Mouse (Mus musculus): ENCODE results near the gene Myo6. TPM values are rescaled to one million over a fixed set of nuclear protein-coding genes. Genes with fewer than 3 reads are reported as not detected.

Myo6 gene
- polyA plus RNA-seq, 1 experiment from 2014 or later: 16.2 TPM

DNA sequence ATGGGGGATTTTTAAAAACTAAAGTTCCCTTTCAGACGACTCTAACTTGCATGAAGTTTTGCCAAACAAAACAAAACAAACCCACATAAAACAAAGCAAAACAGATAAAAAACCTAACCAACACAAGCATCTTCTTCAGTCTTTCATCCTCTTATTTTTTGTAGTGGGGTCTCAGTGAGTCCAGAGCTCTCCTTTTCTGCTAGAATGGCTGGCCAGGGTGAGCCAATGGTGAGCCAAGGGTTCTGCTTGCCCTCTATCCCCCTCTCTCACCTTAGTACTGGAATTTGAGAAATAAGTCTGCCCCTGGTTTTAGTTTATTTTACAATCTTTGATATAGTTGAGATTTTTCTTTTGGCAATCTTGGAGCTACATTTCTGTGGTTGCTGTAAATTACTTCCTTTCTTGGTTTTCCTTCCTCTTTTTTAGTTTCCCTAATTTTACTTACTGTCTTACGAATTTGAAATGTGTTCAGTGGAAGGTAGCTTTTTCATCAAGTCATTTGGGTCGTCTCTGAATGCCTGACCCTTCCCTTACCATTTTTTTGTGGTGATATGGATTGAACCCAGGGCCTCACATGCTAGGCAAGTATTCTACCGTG lies 1.6 kb upstream of the Myo6 start:
- ATAC-seq (ENCODE audit: low FRiP score): no peak
- WGBS: 83% methylated on average over 4 of the region's 4 CpGs
- no peaks in the 10 kb centered on the region for H3K9me3 ChIP-seq (ENCODE audit: control insufficient read depth, low read length)
- no peak overlapping the region for H3K4me3 ChIP-seq (ENCODE audit: low read depth, low read length)
- H3K4me2 ChIP-seq (replicated peaks; ENCODE audit: low read depth, low read length): no peak overlapping the region
- no peaks in the 10 kb centered on the region for H3K4me1 ChIP-seq (replicated peaks; ENCODE audit: control insufficient read depth, insufficient read depth, low read length)
- H3K36me3 ChIP-seq (ENCODE audit: control insufficient read depth, insufficient read depth, low read length): no peaks in the 10 kb centered on the region
- no peak for DNase-seq (ENCODE audit: low spot score)
- no peak overlapping the region for H3K9ac ChIP-seq (ENCODE audit: low read depth, low read length)
- no peaks in the 10 kb centered on the region for H3K27me3 ChIP-seq (ENCODE audit: control insufficient read depth, insufficient read depth, low read length)
- H3K27ac ChIP-seq (ENCODE audit: low read depth, low read length): no peak overlapping the region

DNA sequence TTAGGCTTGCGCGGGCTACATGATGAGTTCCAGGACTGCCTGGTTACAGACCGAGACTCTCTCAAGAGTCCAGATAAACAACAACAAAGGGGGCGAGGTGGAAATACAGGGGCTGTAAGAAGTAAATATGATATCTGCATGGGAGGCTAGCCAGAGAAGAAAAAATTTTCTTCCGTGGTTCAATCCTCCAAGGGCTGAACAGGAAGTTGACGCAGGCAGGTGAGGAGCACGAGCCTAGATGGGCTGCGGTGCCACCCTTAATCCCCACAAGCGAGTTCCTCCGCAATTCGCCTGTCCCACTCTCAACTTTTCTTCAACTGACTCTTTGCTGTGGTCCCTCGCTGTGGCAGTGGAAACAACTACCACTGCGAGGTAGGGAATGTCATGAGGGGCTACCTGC lies 640 bp upstream of the Myo6 start:
- H3K4me2 ChIP-seq (replicated peaks; ENCODE audit: low read depth, low read length): peak overlapping the region; percentile 76
- no peaks in the 10 kb centered on the region for H3K4me1 ChIP-seq (replicated peaks; ENCODE audit: control insufficient read depth, insufficient read depth, low read length)
- no peak overlapping the region for H3K27ac ChIP-seq (ENCODE audit: low read depth, low read length)
- 4% methylated on average over 13 of the region's 13 CpGs for WGBS
- H3K27me3 ChIP-seq (ENCODE audit: control insufficient read depth, insufficient read depth, low read length): no peaks in the 10 kb centered on the region
- H3K9ac ChIP-seq (ENCODE audit: low read depth, low read length): 0 out of 2 replicates have a peak overlapping the region, but pooled peaks have one; percentile 11
- DNase-seq (ENCODE audit: low spot score) (no peak), ATAC-seq (ENCODE audit: low FRiP score) (no peak)
- no peaks in the 10 kb centered on the region for H3K36me3 ChIP-seq (ENCODE audit: control insufficient read depth, insufficient read depth, low read length)
- H3K9me3 ChIP-seq (ENCODE audit: control insufficient read depth, low read length): no peaks in the 10 kb centered on the region
- H3K4me3 ChIP-seq (ENCODE audit: low read depth, low read length): peak overlapping the region; percentile 66

DNA sequence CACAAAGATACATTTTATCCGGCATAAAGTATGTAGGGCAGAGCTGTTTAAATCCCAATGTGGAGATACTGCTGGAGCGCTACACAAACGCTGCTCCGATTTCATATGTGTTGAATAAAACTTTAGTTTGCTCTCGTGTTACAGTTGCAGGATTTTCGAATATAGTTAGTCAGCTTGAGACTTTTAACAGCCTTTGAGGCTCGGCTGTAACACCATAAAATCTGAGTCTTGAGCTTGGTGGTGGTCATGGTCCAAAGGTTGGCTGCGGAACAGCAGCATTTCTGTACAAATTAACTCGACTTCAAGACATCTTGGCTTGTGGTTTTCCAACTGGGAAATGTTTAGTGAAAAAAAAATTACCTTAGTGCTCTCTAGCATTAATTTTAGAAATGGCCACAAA lies 859 bp downstream of the Myo6 start:
- Histone ChIP-seq H3K9ac (ENCODE audit: low read depth, low read length) (no peak overlapping the region), H3K9me3 (ENCODE audit: control insufficient read depth, low read length) (no peaks in the 10 kb centered on the region), H3K36me3 (ENCODE audit: control insufficient read depth, insufficient read depth, low read length) (no peaks in the 10 kb centered on the region), H3K27ac (ENCODE audit: low read depth, low read length) (no peak overlapping the region), H3K4me2 (replicated peaks; ENCODE audit: low read depth, low read length) (peak overlapping the region; percentile 76; the same call in 1 of the 2 replicates), H3K4me1 (replicated peaks; ENCODE audit: control insufficient read depth, insufficient read depth, low read length) (no peaks in the 10 kb centered on the region), H3K4me3 (ENCODE audit: low read depth, low read length) (0 out of 2 replicates have a peak overlapping the region, but pooled peaks have one; percentile 12), H3K27me3 (ENCODE audit: control insufficient read depth, insufficient read depth, low read length) (no peaks in the 10 kb centered on the region)
- DNase-seq (ENCODE audit: low spot score) (no peak), ATAC-seq (ENCODE audit: low FRiP score) (no peak)
- 64% methylated on average over 9 of the region's 9 CpGs for WGBS

DNA sequence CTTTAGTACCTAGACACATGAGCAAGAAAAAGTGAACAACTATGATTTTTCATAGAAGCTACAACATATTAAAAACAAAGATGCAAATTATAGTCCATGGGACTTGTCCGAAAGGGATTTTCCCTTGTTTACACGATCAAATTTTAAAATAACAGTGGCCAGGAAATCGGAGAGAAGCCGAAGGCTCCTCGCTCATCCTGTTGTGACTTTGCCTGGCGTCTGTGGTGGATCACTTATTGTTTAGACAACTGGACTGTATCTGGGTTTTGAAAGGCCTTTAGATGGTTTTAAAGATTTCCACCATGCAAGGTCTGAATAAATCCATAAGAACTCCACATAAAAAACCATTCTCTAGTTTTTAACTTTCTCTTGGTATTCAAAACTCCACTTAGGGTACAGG lies 1.6 kb downstream of the Myo6 start:
- Histone ChIP-seq H3K36me3 (ENCODE audit: control insufficient read depth, insufficient read depth, low read length) (no peaks in the 10 kb centered on the region), H3K4me2 (replicated peaks; ENCODE audit: low read depth, low read length) (no peak overlapping the region), H3K9ac (ENCODE audit: low read depth, low read length) (no peak overlapping the region), H3K27ac (ENCODE audit: low read depth, low read length) (no peak overlapping the region), H3K27me3 (ENCODE audit: control insufficient read depth, insufficient read depth, low read length) (no peaks in the 10 kb centered on the region), H3K4me1 (replicated peaks; ENCODE audit: control insufficient read depth, insufficient read depth, low read length) (no peaks in the 10 kb centered on the region), H3K9me3 (ENCODE audit: control insufficient read depth, low read length) (no peaks in the 10 kb centered on the region), H3K4me3 (ENCODE audit: low read depth, low read length) (no peak overlapping the region)
- no peak for ATAC-seq (ENCODE audit: low FRiP score)
- DNase-seq (ENCODE audit: low spot score): no peak
- 79% methylated on average over 6 of the region's 6 CpGs for WGBS

- H3K4me3 ChIP-seq (ENCODE audit: low read depth, low read length): no peak overlapping the region
- H3K9ac ChIP-seq (ENCODE audit: low read depth, low read length): no peak overlapping the region
- no peak for ATAC-seq (ENCODE audit: low FRiP score)
- H3K27ac ChIP-seq (ENCODE audit: low read depth, low read length): no peak overlapping the region
- no peaks in the 10 kb centered on the region for H3K27me3 ChIP-seq (ENCODE audit: control insufficient read depth, insufficient read depth, low read length)
- no peaks in the 10 kb centered on the region for H3K9me3 ChIP-seq (ENCODE audit: control insufficient read depth, low read length)
- H3K4me2 ChIP-seq (replicated peaks; ENCODE audit: low read depth, low read length): no peak overlapping the region
- no peaks in the 10 kb centered on the region for H3K36me3 ChIP-seq (ENCODE audit: control insufficient read depth, insufficient read depth, low read length)
- no peaks in the 10 kb centered on the region for H3K4me1 ChIP-seq (replicated peaks; ENCODE audit: control insufficient read depth, insufficient read depth, low read length)
- 83% methylated on average over 4 of the region's 4 CpGs for WGBS
- no peak for DNase-seq (ENCODE audit: low spot score)
Measured at GRCm38 (mm10) chr9:80167089-80167488, 2.3 kb downstream of the Myo6 start.

GRCm38 (mm10) chr9:80169551-80169950 lies 4.7 kb downstream of the Myo6 start:
- no peaks in the 10 kb centered on the region for H3K27me3 ChIP-seq (ENCODE audit: control insufficient read depth, insufficient read depth, low read length)
- no peaks in the 10 kb centered on the region for H3K4me1 ChIP-seq (replicated peaks; ENCODE audit: control insufficient read depth, insufficient read depth, low read length)
- 85% methylated on average over 9 of the region's 9 CpGs for WGBS
- H3K4me2 ChIP-seq (replicated peaks; ENCODE audit: low read depth, low read length): no peak overlapping the region
- no peaks in the 10 kb centered on the region for H3K36me3 ChIP-seq (ENCODE audit: control insufficient read depth, insufficient read depth, low read length)
- ATAC-seq (ENCODE audit: low FRiP score) (no peak), DNase-seq (ENCODE audit: low spot score) (no peak)
- no peak overlapping the region for H3K4me3 ChIP-seq (ENCODE audit: low read depth, low read length)
- no peaks in the 10 kb centered on the region for H3K9me3 ChIP-seq (ENCODE audit: control insufficient read depth, low read length)
- H3K27ac ChIP-seq (ENCODE audit: low read depth, low read length): no peak overlapping the region
- H3K9ac ChIP-seq (ENCODE audit: low read depth, low read length): no peak overlapping the region

- no peak for DNase-seq (ENCODE audit: low spot score)
- H3K27me3 ChIP-seq (ENCODE audit: control insufficient read depth, insufficient read depth, low read length): no peaks in the 10 kb centered on the region
- no peak overlapping the region for H3K4me2 ChIP-seq (replicated peaks; ENCODE audit: low read depth, low read length)
- H3K9me3 ChIP-seq (ENCODE audit: control insufficient read depth, low read length): no peaks in the 10 kb centered on the region
- no peak for ATAC-seq (ENCODE audit: low FRiP score)
- H3K4me3 ChIP-seq (ENCODE audit: low read depth, low read length): no peak overlapping the region
- no peaks in the 10 kb centered on the region for H3K4me1 ChIP-seq (replicated peaks; ENCODE audit: control insufficient read depth, insufficient read depth, low read length)
- H3K27ac ChIP-seq (ENCODE audit: low read depth, low read length): no peak overlapping the region
- no peak overlapping the region for H3K9ac ChIP-seq (ENCODE audit: low read depth, low read length)
- no peaks in the 10 kb centered on the region for H3K36me3 ChIP-seq (ENCODE audit: control insufficient read depth, insufficient read depth, low read length)
Measured at GRCm38 (mm10) chr9:80171241-80171640, 6.4 kb downstream of the Myo6 start.

- H3K9me3 ChIP-seq (ENCODE audit: control insufficient read depth, low read length): no peaks in the 10 kb centered on the region
- ATAC-seq (ENCODE audit: low FRiP score): no peak
- WGBS: 72% methylated on average over 8 of the region's 8 CpGs
- H3K27ac ChIP-seq (ENCODE audit: low read depth, low read length): no peak overlapping the region
- no peak overlapping the region for H3K4me3 ChIP-seq (ENCODE audit: low read depth, low read length)
- no peak for DNase-seq (ENCODE audit: low spot score)
- no peak overlapping the region for H3K9ac ChIP-seq (ENCODE audit: low read depth, low read length)
- no peaks in the 10 kb centered on the region for H3K4me1 ChIP-seq (replicated peaks; ENCODE audit: control insufficient read depth, insufficient read depth, low read length)
- H3K27me3 ChIP-seq (ENCODE audit: control insufficient read depth, insufficient read depth, low read length): no peaks in the 10 kb centered on the region
- H3K4me2 ChIP-seq (replicated peaks; ENCODE audit: low read depth, low read length): no peak overlapping the region
- no peaks in the 10 kb centered on the region for H3K36me3 ChIP-seq (ENCODE audit: control insufficient read depth, insufficient read depth, low read length)
Measured at GRCm38 (mm10) chr9:80172396-80173222, 7.8 kb downstream of the Myo6 start.

GRCm38 (mm10) chr9:80173629-80174028 lies 8.8 kb downstream of the Myo6 start:
- Histone ChIP-seq H3K27me3 (ENCODE audit: control insufficient read depth, insufficient read depth, low read length) (no peaks in the 10 kb centered on the region), H3K4me3 (ENCODE audit: low read depth, low read length) (no peak overlapping the region), H3K4me2 (replicated peaks; ENCODE audit: low read depth, low read length) (no peak overlapping the region), H3K9me3 (ENCODE audit: control insufficient read depth, low read length) (no peaks in the 10 kb centered on the region), H3K27ac (ENCODE audit: low read depth, low read length) (no peak overlapping the region), H3K4me1 (replicated peaks; ENCODE audit: control insufficient read depth, insufficient read depth, low read length) (no peaks in the 10 kb centered on the region), H3K36me3 (ENCODE audit: control insufficient read depth, insufficient read depth, low read length) (no peaks in the 10 kb centered on the region), H3K9ac (ENCODE audit: low read depth, low read length) (0 out of 2 replicates have a peak overlapping the region, but pooled peaks have one; percentile 23)
- DNase-seq (ENCODE audit: low spot score) (no peak), ATAC-seq (ENCODE audit: low FRiP score) (peak; percentile 83)
- WGBS: 39% methylated on average over 9 of the region's 9 CpGs
